Mouse (Mus musculus): Measurements from ENCODE around the gene Bloc1s1. TPM values are rescaled to one million over a fixed set of nuclear protein-coding genes. Genes with fewer than 3 reads are reported as not detected.

The Bloc1s1 gene
- polyA plus RNA-seq, 1 experiment: 113 TPM

DNA sequence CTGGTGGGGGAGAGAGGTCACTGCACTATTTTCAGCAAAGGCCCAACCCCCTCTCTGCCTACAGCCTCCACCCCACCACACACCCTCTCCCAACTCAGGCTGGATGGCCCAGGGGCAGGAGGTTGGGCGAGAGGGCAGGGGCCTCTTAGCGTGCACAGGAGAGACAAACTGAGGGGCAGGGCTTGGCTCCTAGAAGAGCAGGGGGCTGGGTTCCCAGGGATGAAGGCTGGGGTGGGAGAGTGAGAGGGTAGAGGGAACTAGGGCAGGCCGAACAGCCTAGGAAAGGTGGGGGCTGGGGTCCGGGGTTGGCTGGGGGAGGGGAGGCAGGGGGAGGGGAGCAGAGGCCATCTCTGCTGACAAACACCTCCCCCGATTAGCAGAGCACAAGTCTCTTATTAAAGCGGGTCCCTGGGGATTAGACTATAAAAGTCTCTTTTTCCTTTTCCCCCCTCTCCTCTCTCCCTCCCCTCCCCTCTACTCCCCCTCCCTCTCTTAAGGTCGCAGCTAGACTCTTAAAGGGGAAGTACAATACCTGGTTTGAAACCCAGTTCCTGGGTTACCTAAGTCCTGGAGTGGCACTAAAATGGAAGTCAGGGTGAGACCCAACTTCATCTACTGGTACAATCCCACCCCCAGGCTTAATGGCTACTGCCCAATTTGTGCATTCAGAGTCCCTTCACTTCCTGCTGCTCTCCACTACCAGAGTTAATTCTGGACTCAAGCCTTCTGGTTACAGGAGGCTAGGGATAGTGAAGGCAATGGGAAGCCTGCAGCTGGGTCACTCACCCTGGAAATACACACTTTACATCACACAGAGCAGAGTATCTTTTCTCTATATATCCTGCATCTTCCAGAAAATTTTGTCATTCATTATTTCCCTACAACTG, 34.7 kb downstream of the Bloc1s1 start:
- WGBS: 8% methylated on average over 6 of the region's 7 CpGs
- H3K4me1 ChIP-seq (ENCODE audit: control insufficient read depth, insufficient read depth, insufficient read length): peaks cover 14% of the 10 kb centered on the region; the same call in 1 of the 2 replicates
- peak overlapping the region; percentile 34; the same call in 1 of the 2 replicates for H3K4me3 ChIP-seq (ENCODE audit: extremely low read depth, insufficient read depth, insufficient read length)
- peaks cover 4% of the 10 kb centered on the region for H3K27me3 ChIP-seq (ENCODE audit: control insufficient read depth, insufficient read depth, low read length)
- TF ChIP-seq CTCF (IDR thresholded peaks at IDR 0.05; ENCODE audit: extremely low read depth, insufficient read depth, insufficient read length, insufficient replicate concordance) (no peak), POLR2A (IDR thresholded peaks at IDR 0.05; ENCODE audit: low read depth, low read length) (no peak)
- DNase-seq (ENCODE audit: low read depth in 1 of 2, low spot score in 2 of 2): peak in 1 of 2 experiments; percentile 7
- H3K36me3 ChIP-seq (ENCODE audit: control insufficient read depth, insufficient read depth, low read length): peaks cover 4% of the 10 kb centered on the region; the same call in 1 of the 2 replicates
- H3K27ac ChIP-seq (ENCODE audit: insufficient read depth, low read length): no peak overlapping the region

DNA sequence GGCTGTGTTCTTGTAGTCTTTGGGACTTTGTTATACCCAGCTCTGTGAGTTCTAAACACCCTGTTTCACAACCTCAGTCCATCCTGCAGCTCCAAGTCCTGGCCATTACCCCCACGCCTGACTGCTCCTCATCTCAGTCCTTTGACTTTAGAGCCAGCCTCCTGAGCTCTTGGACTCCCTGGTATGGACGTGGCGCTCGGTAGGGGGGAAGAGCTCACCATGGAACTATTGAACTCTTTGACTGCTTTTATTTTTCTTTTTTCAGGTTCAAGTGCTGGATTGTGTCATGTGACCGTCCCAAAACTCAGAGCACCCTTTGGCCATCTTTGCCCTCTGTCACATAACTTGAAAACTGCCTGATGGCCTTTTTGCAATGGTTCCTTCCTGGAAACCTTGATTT, 41.8 kb downstream of the Bloc1s1 start:
- WGBS: 98% methylated on average over 5 of the region's 5 CpGs
- no peak for DNase-seq (ENCODE audit: low read depth in 1 of 2, low spot score in 2 of 2)
- Histone ChIP-seq H3K27ac (ENCODE audit: insufficient read depth, low read length) (no peak overlapping the region), H3K4me1 (ENCODE audit: control insufficient read depth, insufficient read depth, insufficient read length) (peaks cover 2% of the 10 kb centered on the region; the same call in 1 of the 2 replicates), H3K36me3 (ENCODE audit: control insufficient read depth, insufficient read depth, low read length) (peaks cover 8% of the 10 kb centered on the region; the same call in 1 of the 2 replicates), H3K4me3 (ENCODE audit: extremely low read depth, insufficient read depth, insufficient read length) (no peak overlapping the region), H3K27me3 (ENCODE audit: control insufficient read depth, insufficient read depth, low read length) (no peaks in the 10 kb centered on the region)
- no peak for TF ChIP-seq POLR2A (IDR thresholded peaks at IDR 0.05; ENCODE audit: low read depth, low read length)
- TF ChIP-seq CTCF (IDR thresholded peaks at IDR 0.05; ENCODE audit: extremely low read depth, insufficient read depth, insufficient read length, insufficient replicate concordance): no peak

- TF ChIP-seq CTCF (IDR thresholded peaks at IDR 0.05; ENCODE audit: extremely low read depth, insufficient read depth, insufficient read length, insufficient replicate concordance) (no peak), POLR2A (IDR thresholded peaks at IDR 0.05; ENCODE audit: low read depth, low read length) (no peak)
- 90% methylated on average over 2 of the region's 2 CpGs for WGBS
- H3K36me3 ChIP-seq (ENCODE audit: control insufficient read depth, insufficient read depth, low read length): peaks cover 9% of the 10 kb centered on the region
- H3K27ac ChIP-seq (ENCODE audit: insufficient read depth, low read length): no peak overlapping the region
- H3K27me3 ChIP-seq (ENCODE audit: control insufficient read depth, insufficient read depth, low read length): no peaks in the 10 kb centered on the region
- no peaks in the 10 kb centered on the region for H3K4me1 ChIP-seq (ENCODE audit: control insufficient read depth, insufficient read depth, insufficient read length)
- H3K4me3 ChIP-seq (ENCODE audit: extremely low read depth, insufficient read depth, insufficient read length): no peak overlapping the region
- no peak for DNase-seq (ENCODE audit: low read depth in 1 of 2, low spot score in 2 of 2)
Measured at GRCm38 (mm10) chr10:128878811-128879210, 45.0 kb downstream of the Bloc1s1 start.

DNA sequence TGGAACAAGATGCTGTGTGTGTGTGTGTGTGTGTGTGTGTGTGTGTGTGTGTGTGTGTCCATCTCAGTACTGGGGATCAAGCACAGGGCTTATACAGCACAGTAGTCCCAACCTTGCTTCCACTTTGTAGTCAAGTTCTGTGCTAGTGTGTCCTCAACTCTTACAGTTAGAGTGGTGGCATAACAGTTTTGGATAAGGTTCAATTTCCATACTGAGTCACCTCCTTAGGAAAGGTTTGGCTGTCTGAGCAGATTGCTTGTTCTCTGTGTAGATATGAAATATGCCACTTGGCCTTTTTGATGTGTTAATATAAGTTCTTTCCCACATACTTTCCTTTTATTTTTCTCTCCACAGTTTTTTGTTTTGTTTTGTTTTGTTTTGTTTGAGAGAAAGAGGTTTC, 45.5 kb downstream of the Bloc1s1 start:
- Histone ChIP-seq H3K27ac (ENCODE audit: insufficient read depth, low read length) (no peak overlapping the region), H3K4me1 (ENCODE audit: control insufficient read depth, insufficient read depth, insufficient read length) (no peaks in the 10 kb centered on the region), H3K4me3 (ENCODE audit: extremely low read depth, insufficient read depth, insufficient read length) (no peak overlapping the region), H3K36me3 (ENCODE audit: control insufficient read depth, insufficient read depth, low read length) (peaks cover 9% of the 10 kb centered on the region), H3K27me3 (ENCODE audit: control insufficient read depth, insufficient read depth, low read length) (no peaks in the 10 kb centered on the region)
- TF ChIP-seq POLR2A (IDR thresholded peaks at IDR 0.05; ENCODE audit: low read depth, low read length) (no peak), CTCF (IDR thresholded peaks at IDR 0.05; ENCODE audit: extremely low read depth, insufficient read depth, insufficient read length, insufficient replicate concordance) (no peak)
- no peak for DNase-seq (ENCODE audit: low read depth in 1 of 2, low spot score in 2 of 2)

- no peak for TF ChIP-seq POLR2A (IDR thresholded peaks at IDR 0.05; ENCODE audit: low read depth, low read length)
- no peak for TF ChIP-seq CTCF (IDR thresholded peaks at IDR 0.05; ENCODE audit: extremely low read depth, insufficient read depth, insufficient read length, insufficient replicate concordance)
- Histone ChIP-seq H3K4me1 (ENCODE audit: control insufficient read depth, insufficient read depth, insufficient read length) (no peaks in the 10 kb centered on the region; the same call in 1 of the 2 replicates), H3K27me3 (ENCODE audit: control insufficient read depth, insufficient read depth, low read length) (no peaks in the 10 kb centered on the region), H3K36me3 (ENCODE audit: control insufficient read depth, insufficient read depth, low read length) (peaks cover 15% of the 10 kb centered on the region), H3K27ac (ENCODE audit: insufficient read depth, low read length) (no peak overlapping the region), H3K4me3 (ENCODE audit: extremely low read depth, insufficient read depth, insufficient read length) (no peak overlapping the region)
- no peak for DNase-seq (ENCODE audit: low read depth in 1 of 2, low spot score in 2 of 2)
- whole genome bisulfite sequencing: 85% methylated on average over 3 of the region's 3 CpGs
Measured at GRCm38 (mm10) chr10:128870341-128870740, 53.5 kb downstream of the Bloc1s1 start.

Other genes with a start within 250 kb of the Bloc1s1 start
- gene Suox, start 250.0 kb downstream of the Bloc1s1 start, polyA plus RNA-seq (2012; rRNA removed): 6.5 and 6.9 TPM in 2 replicates
- 43.3 and 44.4 TPM in 2 replicates for gene Rab5b, start 227.8 kb downstream of the Bloc1s1 start, polyA plus RNA-seq (2012; rRNA removed)
- 0.66 and 9.3 TPM in 2 replicates for gene Pmel, start 219.8 kb downstream of the Bloc1s1 start, polyA plus RNA-seq (2012; rRNA removed)
- gene Cdk2, start 219.0 kb downstream of the Bloc1s1 start, polyA plus RNA-seq (2012; rRNA removed): 19.5 and 19.8 TPM in 2 replicates
- 124 and 126 TPM in 2 replicates for gene Dgka, start 179.2 kb downstream of the Bloc1s1 start, polyA plus RNA-seq (2012; rRNA removed)
- gene Pym1, start 176.1 kb downstream of the Bloc1s1 start, polyA plus RNA-seq (2012; rRNA removed): 31.7 and 34.7 TPM in 2 replicates
- gene Mmp19, start 133.1 kb downstream of the Bloc1s1 start, polyA plus RNA-seq (2012; rRNA removed): 1.7 and 1.8 TPM in 2 replicates
- gene Dnajc14, start 120.0 kb downstream of the Bloc1s1 start, polyA plus RNA-seq (2012; rRNA removed): 9.1 and 9.4 TPM in 2 replicates
- gene Tmem198b, start 119.7 kb downstream of the Bloc1s1 start, polyA plus RNA-seq (2012; rRNA removed): 10.8 and 11.6 TPM in 2 replicates
- 3.0 and 4.5 TPM in 2 replicates for gene Sarnp, start 106.7 kb downstream of the Bloc1s1 start, polyA plus RNA-seq (2012; rRNA removed)
- gene Ormdl2, start 102.4 kb downstream of the Bloc1s1 start, polyA plus RNA-seq (2012; rRNA removed): 25.5 and 28.9 TPM in 2 replicates
- gene Gdf11, start 32.3 kb downstream of the Bloc1s1 start, polyA plus RNA-seq (2012; rRNA removed): 5.8 and 6.0 TPM in 2 replicates
- 25.8 and 35.7 TPM in 2 replicates for gene Cd63, start 23.0 kb downstream of the Bloc1s1 start, polyA plus RNA-seq (2012; rRNA removed)
- gene Rdh5, start 1.1 kb downstream of the Bloc1s1 start, polyA plus RNA-seq (2012; rRNA removed): 15.1 and 15.8 TPM in 2 replicates
- 5.8 and 6.5 TPM in 2 replicates for gene Itga7, start 9.8 kb upstream of the Bloc1s1 start, polyA plus RNA-seq (2012; rRNA removed)
- gene Mettl7b, start 37.0 kb upstream of the Bloc1s1 start, polyA plus RNA-seq (2012; rRNA removed): 0.07 TPM in 1 of 2 replicates, not detected in the other
- gene Olfr9, start 65.4 kb upstream of the Bloc1s1 start, polyA plus RNA-seq (2012; rRNA removed): not detected in 2 replicates
- gene Olfr763, start 86.8 kb upstream of the Bloc1s1 start, polyA plus RNA-seq (2012; rRNA removed): not detected in 2 replicates
- not detected in 2 replicates for gene Olfr764-ps1, start 115.9 kb upstream of the Bloc1s1 start, polyA plus RNA-seq (2012; rRNA removed)
- not detected in 2 replicates for gene Olfr765, start 126.0 kb upstream of the Bloc1s1 start, polyA plus RNA-seq (2012; rRNA removed)
- gene Olfr766-ps1, start 144.9 kb upstream of the Bloc1s1 start, polyA plus RNA-seq (2012; rRNA removed): not detected in 2 replicates
- not detected in 2 replicates for gene Olfr767, start 158.9 kb upstream of the Bloc1s1 start, polyA plus RNA-seq (2012; rRNA removed)
- gene Olfr768, start 175.3 kb upstream of the Bloc1s1 start, polyA plus RNA-seq (2012; rRNA removed): not detected in 2 replicates
- gene Olfr769, start 193.8 kb upstream of the Bloc1s1 start, polyA plus RNA-seq (2012; rRNA removed): not detected in 2 replicates
- not detected in 2 replicates for gene Olfr770, start 215.0 kb upstream of the Bloc1s1 start, polyA plus RNA-seq (2012; rRNA removed)
- not detected in 2 replicates for gene Olfr771, start 240.7 kb upstream of the Bloc1s1 start, polyA plus RNA-seq (2012; rRNA removed)